Mouse (Mus musculus) ES-Bruce4 (cell line): ENCODE results near the gene AI837181. TPM values are rescaled to one million over a fixed set of nuclear protein-coding genes. Genes with fewer than 3 reads are reported as not detected.

Experiments used
- H3K27ac ChIP-seq: 2 replicates; pipeline ENCODE4 v1.5.1; 2012; ENCODE audit warnings: low read length, inconsistent platforms; ENCODE audit not compliant: insufficient read depth
- H3K27me3 ChIP-seq: 2 replicates; pipeline ENCODE4 v1.6.1; 2012; ENCODE audit warnings: mild to moderate bottlenecking, low read length, inconsistent platforms; ENCODE audit not compliant: control insufficient read depth, poor library complexity, insufficient read depth, severe bottlenecking
- H3K36me3 ChIP-seq: 2 replicates; pipeline ENCODE4 v1.6.1; 2012; ENCODE audit warnings: inconsistent platforms, mild to moderate bottlenecking, low read length, moderate library complexity; ENCODE audit not compliant: control insufficient read depth, poor library complexity, insufficient read depth, severe bottlenecking
- H3K4me1 ChIP-seq: one replicate; pipeline ENCODE4 v1.8.1; 2011; ENCODE audit warnings: low read length; ENCODE audit not compliant: control insufficient read depth, insufficient read depth
- H3K4me3 ChIP-seq: 2 replicates; pipeline ENCODE4 v1.5.1; 2011; ENCODE audit warnings: low read depth, mild to moderate bottlenecking, low read length
- H3K9ac ChIP-seq: 2 replicates; pipeline ENCODE4 v1.6.1; 2012; ENCODE audit warnings: low read depth, mild to moderate bottlenecking, inconsistent platforms; ENCODE audit not compliant: poor library complexity, severe bottlenecking
- H3K9me3 ChIP-seq: replicated peaks from 2 replicates; pipeline ENCODE4 v1.6.1; 2012; ENCODE audit warnings: mild to moderate bottlenecking, low read length, inconsistent platforms; ENCODE audit not compliant: control insufficient read depth, poor library complexity, insufficient read depth, severe bottlenecking
- CTCF ChIP-seq: IDR thresholded peaks from one replicate; pipeline ENCODE4 v1.8.1; 2011; ENCODE audit warnings: low read depth, low read length
- EP300 ChIP-seq: IDR thresholded peaks from 2 replicates; pipeline ENCODE4 v1.6.1; 2011; ENCODE audit warnings: low read depth, low read length; ENCODE audit not compliant: insufficient read depth
- POLR2A ChIP-seq: IDR thresholded peaks from one replicate; pipeline ENCODE4 v1.8.1; 2011; ENCODE audit warnings: low read length; ENCODE audit not compliant: insufficient read depth
- polyA plus RNA-seq: library from polyadenylated mRNA; stranded (reverse); fragments of >200 nt; gene quantifications from 2 replicates; pipeline ENCODE4 v1.2.4, GENCODE M21; 2011; ENCODE audit warnings: low read depth; ENCODE audit not compliant: missing spikeins, insufficient read depth, insufficient read length

The AI837181 gene
- polyA plus RNA-seq, 1 experiment: 17.5 TPM

DNA sequence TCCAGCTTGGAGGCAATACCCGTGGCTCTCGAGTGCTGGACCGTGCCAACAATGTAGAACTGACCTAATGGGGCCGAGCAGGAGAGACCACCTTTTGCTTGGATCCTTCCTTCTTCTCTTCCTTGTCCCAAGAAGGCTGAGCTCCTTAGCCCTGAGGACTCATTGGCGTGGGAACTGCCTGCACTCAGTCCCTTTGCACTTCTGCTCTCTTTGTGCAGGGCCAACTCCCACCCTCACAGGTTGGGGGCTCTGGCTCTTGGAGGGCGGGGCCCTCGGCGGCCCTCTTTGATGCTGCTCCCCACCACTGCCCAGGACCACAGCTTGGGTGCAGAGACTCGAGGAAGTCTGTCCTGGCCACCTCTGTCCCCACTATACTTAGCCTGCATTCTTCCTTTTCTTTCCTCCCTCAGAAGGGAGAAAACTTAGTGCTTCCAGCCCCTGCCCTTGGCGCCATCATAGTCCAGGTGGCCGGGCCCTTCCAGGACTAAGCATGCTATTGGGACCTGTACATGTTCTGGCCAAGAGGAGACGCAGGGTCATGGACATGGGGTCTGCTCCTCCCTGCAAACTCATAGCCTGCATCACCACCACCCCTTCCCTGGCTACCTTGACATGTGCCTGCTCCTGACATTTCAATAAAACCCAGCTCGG lies 1.8 kb downstream of the AI837181 start:
- Histone ChIP-seq H3K36me3 (no peaks in the 10 kb centered on the region), H3K9me3 (no peaks in the 10 kb centered on the region), H3K27me3 (no peaks in the 10 kb centered on the region), H3K9ac (no peak overlapping the region), H3K4me1 (no peaks in the 10 kb centered on the region), H3K27ac (no peak overlapping the region), H3K4me3 (no peak overlapping the region)
- TF ChIP-seq EP300 (no peak), POLR2A (no peak), CTCF (no peak)

DNA sequence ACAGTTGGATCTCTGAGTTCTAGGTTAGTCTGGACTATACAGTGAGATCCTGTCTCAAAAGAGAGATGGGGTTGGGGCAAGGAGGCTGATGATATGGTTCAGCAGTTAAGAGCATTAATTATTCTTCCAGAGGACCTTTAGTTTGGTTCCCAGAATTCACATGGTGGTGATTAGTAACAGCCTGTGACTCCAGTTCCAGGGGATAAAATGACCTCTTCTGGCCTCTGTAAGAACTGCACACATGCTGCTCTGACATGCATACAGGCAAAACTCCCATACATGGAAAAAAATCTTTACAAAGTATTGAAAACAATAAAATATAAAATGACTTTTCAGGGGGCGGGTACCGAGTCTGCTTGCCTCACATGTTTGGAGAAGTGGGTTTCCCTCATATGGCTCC lies 3.1 kb downstream of the AI837181 start:
- Histone ChIP-seq H3K9me3 (no peaks in the 10 kb centered on the region), H3K4me1 (no peaks in the 10 kb centered on the region), H3K27ac (no peak overlapping the region), H3K27me3 (no peaks in the 10 kb centered on the region), H3K9ac (no peak overlapping the region), H3K36me3 (no peaks in the 10 kb centered on the region), H3K4me3 (no peak overlapping the region)
- TF ChIP-seq CTCF (no peak), POLR2A (no peak), EP300 (no peak)

DNA sequence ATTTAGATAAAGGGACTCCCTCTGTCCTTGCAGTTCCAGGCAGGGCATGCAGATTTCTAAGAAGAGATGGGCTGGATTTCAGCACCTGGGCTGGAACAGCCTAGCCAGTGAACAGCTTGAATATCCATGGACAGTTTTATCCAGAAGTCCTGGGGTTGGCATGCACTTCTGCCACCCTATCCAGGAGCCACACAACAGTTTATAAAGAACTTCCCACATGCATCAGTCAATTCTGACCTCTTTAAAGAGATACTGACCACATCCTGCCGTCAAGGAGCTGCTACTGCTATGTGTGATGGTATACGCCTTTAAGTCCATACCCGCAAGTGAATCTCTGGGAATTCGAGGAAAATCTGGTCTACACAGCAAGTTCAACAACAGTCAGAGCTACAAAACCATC lies 4.3 kb downstream of the AI837181 start:
- H3K9me3 ChIP-seq: no peaks in the 10 kb centered on the region

DNA sequence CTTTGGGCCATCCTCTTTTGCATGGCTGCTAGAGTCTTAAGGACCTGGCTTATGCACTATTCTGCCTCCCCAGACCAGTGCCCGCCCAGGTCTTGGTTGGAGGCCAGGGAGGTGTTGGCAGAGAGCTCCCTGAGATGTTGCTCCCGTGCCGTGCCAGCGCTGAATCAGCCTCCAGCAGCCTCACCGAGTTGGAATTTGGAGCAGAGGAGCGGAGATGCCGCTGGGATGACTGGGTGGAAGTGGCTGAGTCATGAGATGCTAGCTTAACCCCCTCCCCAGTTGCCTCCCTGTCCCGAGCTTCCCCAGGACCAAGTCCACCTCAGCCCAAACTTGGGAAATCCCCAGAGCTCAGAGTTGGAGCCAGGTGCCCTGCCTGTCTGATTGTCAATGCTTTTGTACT lies 4.9 kb downstream of the AI837181 start:
- H3K27me3 ChIP-seq: no peaks in the 10 kb centered on the region
- H3K36me3 ChIP-seq: no peaks in the 10 kb centered on the region
- H3K4me1 ChIP-seq: no peaks in the 10 kb centered on the region
- no peak for TF ChIP-seq EP300
- TF ChIP-seq POLR2A: no peak
- no peak for TF ChIP-seq CTCF
- no peak overlapping the region for H3K9ac ChIP-seq
- no peak overlapping the region for H3K27ac ChIP-seq
- no peak overlapping the region for H3K4me3 ChIP-seq
- H3K9me3 ChIP-seq: no peaks in the 10 kb centered on the region

More for the DNA sequence above, 4.3 kb downstream of the AI837181 start:
- H3K36me3 ChIP-seq: no peaks in the 10 kb centered on the region
- TF ChIP-seq POLR2A (no peak), EP300 (no peak), CTCF (no peak)
- H3K4me3 ChIP-seq: no peak overlapping the region
- no peak overlapping the region for H3K9ac ChIP-seq
- H3K27ac ChIP-seq: no peak overlapping the region
- no peaks in the 10 kb centered on the region for H3K4me1 ChIP-seq
- H3K27me3 ChIP-seq: no peaks in the 10 kb centered on the region

DNA sequence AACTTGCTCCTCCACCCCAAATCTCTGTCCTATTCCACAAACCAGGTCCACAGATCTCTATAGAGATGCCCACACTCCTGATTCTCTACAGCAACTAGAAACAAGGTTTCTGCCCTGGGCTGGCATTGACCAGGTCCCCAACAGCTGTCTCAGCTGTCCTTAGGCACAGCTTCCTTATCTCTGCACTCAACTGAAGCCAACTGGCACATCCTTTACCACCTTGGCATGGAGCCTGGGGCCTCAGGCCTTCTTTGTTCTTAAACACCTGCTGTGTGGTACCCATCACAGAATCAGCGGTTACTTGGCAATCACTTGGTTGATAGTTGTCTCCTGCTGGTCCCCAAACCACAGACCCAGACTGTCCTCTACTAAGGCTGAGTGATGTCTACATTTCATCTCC lies 5.5 kb downstream of the AI837181 start:
- Histone ChIP-seq H3K9ac (no peak overlapping the region), H3K27ac (no peak overlapping the region), H3K4me3 (no peak overlapping the region), H3K27me3 (no peaks in the 10 kb centered on the region), H3K9me3 (no peaks in the 10 kb centered on the region), H3K36me3 (no peaks in the 10 kb centered on the region), H3K4me1 (no peaks in the 10 kb centered on the region)
- TF ChIP-seq CTCF (no peak), EP300 (no peak), POLR2A (no peak)

DNA sequence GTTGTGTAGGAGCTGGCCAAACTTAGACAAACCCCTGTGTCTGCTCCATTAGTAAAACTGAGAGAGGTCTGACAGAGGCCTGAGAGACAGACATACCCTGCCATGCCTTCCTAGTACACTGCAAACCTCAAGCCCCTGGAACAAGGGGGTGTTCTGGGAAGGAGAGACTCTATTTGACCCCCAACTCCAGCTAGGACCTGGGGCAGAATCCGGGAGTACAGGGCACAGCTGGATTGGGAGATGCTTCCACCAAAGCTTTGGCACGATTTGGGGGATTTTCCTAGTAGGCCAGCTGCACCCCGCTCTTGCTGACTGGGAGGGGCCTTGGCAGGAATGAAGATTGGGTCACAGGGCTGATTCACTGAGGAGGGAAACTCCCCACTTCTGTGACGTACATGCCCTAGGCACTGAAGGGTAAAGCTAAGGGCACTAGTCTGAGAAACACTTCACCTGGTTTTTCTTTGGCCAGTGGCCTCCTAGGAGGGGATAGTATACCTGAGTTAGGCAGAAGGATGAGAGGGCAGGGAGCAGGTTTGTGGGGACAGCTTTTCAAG lies 7.0 kb downstream of the AI837181 start:
- Histone ChIP-seq H3K9me3 (no peaks in the 10 kb centered on the region), H3K36me3 (no peaks in the 10 kb centered on the region), H3K27me3 (no peaks in the 10 kb centered on the region), H3K27ac (no peak overlapping the region), H3K9ac (no peak overlapping the region), H3K4me1 (no peaks in the 10 kb centered on the region), H3K4me3 (no peak overlapping the region)
- TF ChIP-seq CTCF (no peak), POLR2A (no peak), EP300 (no peak)
